Mouse (Mus musculus): ENCODE measurements at regions not wholly inside any gene's neighbourhood (a gene's known extent, or its start where the extent isn't known, plus 50 kb on each side); places are given as distances from the start of the nearest gene placed in this dataset.

GRCm38 (mm10) chrX:11487876-11488275 lies 160.3 kb downstream of the H2al1j start:
- DNase-seq (ENCODE audit: low read depth): no peak

- no peak for DNase-seq (ENCODE audit: low read depth)
Observed at GRCm38 (mm10) chrX:11490146-11490693, 162.6 kb downstream of the H2al1j start.

- DNase-seq (ENCODE audit: low read depth): no peak
Observed at GRCm38 (mm10) chrX:11491235-11491634, 163.6 kb downstream of the H2al1j start.

GRCm38 (mm10) chrX:11491676-11492391 lies 164.2 kb downstream of the H2al1j start:
- no peak for DNase-seq (ENCODE audit: low read depth)

GRCm38 (mm10) chrX:11493526-11494245 lies 166.1 kb downstream of the H2al1j start:
- no peak for DNase-seq (ENCODE audit: low read depth)

- DNase-seq (ENCODE audit: low read depth): no peak
Observed at GRCm38 (mm10) chrX:11494246-11494630, 166.6 kb downstream of the H2al1j start.

- DNase-seq (ENCODE audit: low read depth): no peak
Observed at GRCm38 (mm10) chrX:11512439-11512838, 184.8 kb downstream of the H2al1j start.

- DNase-seq (ENCODE audit: low read depth): no peak
Observed at GRCm38 (mm10) chrX:11512928-11513327, 185.3 kb downstream of the H2al1j start.

GRCm38 (mm10) chrX:11523791-11524190 lies 196.2 kb downstream of the H2al1j start:
- DNase-seq (ENCODE audit: low read depth): no peak

- DNase-seq (ENCODE audit: low read depth): no peak
Observed at GRCm38 (mm10) chrX:11525326-11525725, 197.7 kb downstream of the H2al1j start.

GRCm38 (mm10) chrX:11528589-11528988 lies 201.0 kb downstream of the H2al1j start:
- DNase-seq (ENCODE audit: low read depth): no peak

- DNase-seq (ENCODE audit: low read depth): no peak
Observed at GRCm38 (mm10) chrX:11529221-11529620, 201.6 kb downstream of the H2al1j start.

- DNase-seq (ENCODE audit: low read depth): no peak
Observed at GRCm38 (mm10) chrX:11532817-11533216, 205.2 kb downstream of the H2al1j start.

GRCm38 (mm10) chrX:11533871-11534270 lies 206.2 kb downstream of the H2al1j start:
- DNase-seq (ENCODE audit: low read depth): no peak

- no peak for DNase-seq (ENCODE audit: low read depth)
Observed at GRCm38 (mm10) chrX:11541011-11541410, 213.4 kb downstream of the H2al1j start.

- DNase-seq (ENCODE audit: low read depth): no peak
Observed at GRCm38 (mm10) chrX:11550164-11550851, 222.7 kb downstream of the H2al1j start.

- no peak for DNase-seq (ENCODE audit: low read depth)
Observed at GRCm38 (mm10) chrX:11552177-11552576, 224.6 kb downstream of the H2al1j start.

- no peak for DNase-seq (ENCODE audit: low read depth)
Observed at GRCm38 (mm10) chrX:11555035-11555570, 227.5 kb downstream of the H2al1j start.

- DNase-seq (ENCODE audit: low read depth): no peak
Observed at GRCm38 (mm10) chrX:11558260-11558659, 230.6 kb downstream of the H2al1j start.

- DNase-seq (ENCODE audit: low read depth): no peak
Observed at GRCm38 (mm10) chrX:11560550-11561276, 233.1 kb downstream of the H2al1j start.

GRCm38 (mm10) chrX:11565888-11566287 lies 238.3 kb downstream of the H2al1j start:
- DNase-seq (ENCODE audit: low read depth): no peak

- no peak for DNase-seq (ENCODE audit: low read depth)
Observed at GRCm38 (mm10) chrX:11567827-11568226, 240.2 kb downstream of the H2al1j start.

Data from induced T-regulatory cell, adult 2 months (primary cell).